Comparison of ENCODE assay signal across 21 mouse cellular contexts in the genomic region with DNA sequence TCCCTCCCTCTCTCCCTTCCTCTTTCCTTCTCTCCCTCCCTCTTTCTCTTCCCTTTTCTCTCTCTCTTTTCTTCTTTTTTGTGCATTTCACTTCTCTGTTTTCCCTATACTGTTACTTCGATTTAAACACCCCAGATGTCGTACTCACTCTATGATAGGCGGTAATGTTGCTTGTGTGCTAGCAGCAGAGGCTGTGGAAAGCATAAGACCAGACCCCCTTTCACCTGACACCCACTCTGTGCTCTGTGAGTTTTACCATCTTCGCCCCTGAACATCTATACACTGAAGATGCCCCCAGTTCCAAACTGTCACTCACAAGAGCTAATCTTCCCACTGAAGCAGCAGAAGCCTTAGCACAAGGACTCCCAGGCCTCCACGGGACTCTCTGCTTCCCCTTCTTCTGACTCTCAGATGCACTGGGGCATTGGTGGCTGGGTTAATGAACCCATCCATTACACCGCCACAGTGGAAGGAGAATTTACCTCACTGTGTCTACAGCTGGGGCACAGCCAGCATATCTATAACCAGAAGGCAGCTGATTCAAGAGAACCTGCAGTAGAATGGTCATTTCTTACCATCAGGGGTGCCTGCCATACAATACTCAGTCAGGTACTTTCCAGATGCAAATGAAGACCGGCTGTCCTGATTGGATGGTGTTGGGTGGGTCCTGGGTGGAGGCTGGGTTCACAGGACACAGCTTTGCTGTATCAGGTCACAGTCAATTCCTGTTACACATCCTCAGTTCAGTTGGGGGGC.
DNase-seq lines count a peak whose midpoint lies in the region; ATAC-seq and TF ChIP-seq lines count a peak whose summit lies in the region.
"Had no signal": no experiment of that assay in that cellular context is flagged by ENCODE, and none has a peak within 500 bp of the region (broad histone marks: within the 10 kb centered on the region; RNA-seq: fewer than 3 reads in every experiment).

No protein-coding gene starts in this region.

- no peak overlapping the region for H3K4me3 ChIP-seq in hindbrain, postnatal 0 days (ENCODE audit: low read length)
- H3K4me3 ChIP-seq: embryonic facial prominence, embryonic 13.5 days; forebrain, embryonic 13.5 days; heart, embryonic 13.5 days; hindbrain, embryonic 15.5 days had no signal

- no peaks in the 10 kb centered on the region for H3K9me3 ChIP-seq in hindbrain, postnatal 0 days (ENCODE audit: low read length)
- H3K9me3 ChIP-seq: embryonic facial prominence, embryonic 13.5 days; forebrain, embryonic 13.5 days; heart, embryonic 13.5 days; hindbrain, embryonic 15.5 days had no signal

- 69% methylated on average over 7 of the region's 7 CpGs for WGBS in hindbrain, postnatal 0 days

- peak; percentile 40 for ATAC-seq in megakaryocyte, adult 5-6 weeks (ENCODE audit: poor library complexity, severe bottlenecking)
- no peak for ATAC-seq in hindbrain, postnatal 0 days
- ATAC-seq: activated CD4-positive, CD25-positive, alpha-beta regulatory T cell, adult 4 months; forebrain, embryonic 13.5 days; forebrain, postnatal 0 days; inflammation-experienced regulatory T-cells, adult 6 months had no signal

- no peaks in the 10 kb centered on the region for H3K36me3 ChIP-seq in hindbrain, postnatal 0 days (ENCODE audit: insufficient read depth, low read length)
- H3K36me3 ChIP-seq: embryonic facial prominence, embryonic 13.5 days; heart, embryonic 13.5 days; hindbrain, embryonic 15.5 days had no signal

- no peak overlapping the region for H3K9ac ChIP-seq in hindbrain, postnatal 0 days (replicated peaks; ENCODE audit: low read length)
- H3K9ac ChIP-seq: embryonic facial prominence, embryonic 13.5 days; forebrain, embryonic 13.5 days; forebrain, postnatal 0 days; heart, embryonic 13.5 days; hindbrain, embryonic 15.5 days had no signal

- TF ChIP-seq CTCF in hindbrain, postnatal 0 days (IDR thresholded peaks at IDR 0.05; ENCODE audit: low read depth): no peak

- DNase-seq in A20 (ENCODE audit: low read depth, low spot score) (peak; percentile 83), ES-CJ7 (ENCODE audit: low read depth, low spot score) (peak; percentile 49)
- peak; percentile 22 to 27 for DNase-seq in B cell, adult 2 months
- no peak for DNase-seq in hindbrain, postnatal 0 days (ENCODE audit: low spot score)
- DNase-seq in gastrocnemius, adult 18-20 months (ENCODE audit: low spot score): no peak
- DNase-seq in kidney, postnatal 36 days: no peak
- no peak for DNase-seq in thymus, postnatal 25 days
- DNase-seq: adrenal gland, postnatal 14 days; cerebellum, adult 11-12 months; cerebellum, adult 9-10 months; cerebellum, postnatal 25 days; forebrain, postnatal 0 days; gastrocnemius, postnatal 36 days; heart, postnatal 36 days had no signal

- no peaks in the 10 kb centered on the region for H3K27me3 ChIP-seq in hindbrain, postnatal 0 days (ENCODE audit: insufficient read depth, low read length)
- H3K27me3 ChIP-seq: hindbrain, embryonic 15.5 days had no signal

- H3K27ac ChIP-seq in hindbrain, postnatal 0 days: no peak overlapping the region
- H3K27ac ChIP-seq: embryonic facial prominence, embryonic 13.5 days; forebrain, embryonic 13.5 days; heart, embryonic 13.5 days; hindbrain, embryonic 15.5 days had no signal

- H3K4me2 ChIP-seq in hindbrain, postnatal 0 days (ENCODE audit: low read depth, low read length): no peak overlapping the region
- H3K4me2 ChIP-seq: embryonic facial prominence, embryonic 13.5 days; forebrain, embryonic 13.5 days; heart, embryonic 13.5 days; hindbrain, embryonic 15.5 days had no signal

- H3K4me1 ChIP-seq in hindbrain, postnatal 0 days (ENCODE audit: insufficient read depth, low read length): no peaks in the 10 kb centered on the region
- H3K4me1 ChIP-seq: heart, embryonic 13.5 days; hindbrain, embryonic 15.5 days had no signal

Comparison
In these comparisons a context has a peak if more than half of its experiments do, and no peak if none do; other contexts are left out.
1. DNase-seq: peak in A20 (single experiment), B cell, adult 2 months (2 of 2) and ES-CJ7 (single experiment); none in hindbrain, postnatal 0 days (single experiment), gastrocnemius, adult 18-20 months (single experiment), kidney, postnatal 36 days (0 of 2) and thymus, postnatal 25 days (single experiment).